In genomic region chr14:51851006-51851405, GRCm38 (mm10) we compare ENCODE assay signal across 1 mouse cellular context.
TF ChIP-seq lines count a peak whose summit lies in the region.

No protein-coding gene starts in this region.

TF ChIP-seq in CH12.LX, 34 proteins besides CTCF, POLR2A, EP300 and RAD21:
- peak; percentile 44 for TF ChIP-seq SMC3 (IDR thresholded peaks at IDR 0.05; ENCODE audit: low read depth, low read length)
